Mouse (Mus musculus) testis, adult 2 months (tissue): ENCODE measurements around the gene Kdm4d.

Experiments used
- CTCF ChIP-seq: fragments of 200-500 bp; IDR thresholded peaks from 2 replicates; pipeline ENCODE4 v1.5.1; 2012; ENCODE audit warnings: low read depth, mild to moderate bottlenecking, inconsistent platforms, low read length, moderate library complexity; ENCODE audit not compliant: control insufficient read depth, insufficient read depth, insufficient replicate concordance
- POLR2A ChIP-seq: fragments of 200-500 bp; IDR thresholded peaks from 2 replicates; pipeline ENCODE4 v1.6.1; 2012; ENCODE audit warnings: low read depth, mild to moderate bottlenecking, inconsistent platforms, low read length, moderate library complexity; ENCODE audit not compliant: control insufficient read depth

GRCm38 (mm10) chr9:14547584-14548365 is 47.5 kb upstream of the Kdm4d start:
- TF ChIP-seq POLR2A: no peak
- no peak for TF ChIP-seq CTCF
